Mouse (Mus musculus) MEL (cell line): ENCODE measurements around the gene Otos.

Experiments
- CTCF ChIP-seq, 3 experiments: IDR thresholded peaks in 2 of 3; conservative IDR thresholded peaks in 1 of 3; 2 replicates each; pipeline ENCODE4 v1.5.1; 2011 to 2012; ENCODE audit warnings: low read length in 3 of 3, low read depth in 2 of 3, mild to moderate bottlenecking in 2 of 3, improper control_type of control experiment in 1 of 3, inconsistent platforms in 1 of 3, mixed read lengths in 1 of 3, moderate library complexity in 1 of 3; ENCODE audit not compliant: control insufficient read depth in 1 of 3, insufficient read depth in 1 of 3, poor library complexity in 1 of 3, severe bottlenecking in 1 of 3
- ETS1 ChIP-seq: IDR thresholded peaks from 2 replicates; pipeline ENCODE4 v1.6.1; 2012; ENCODE audit warnings: low read depth, mild to moderate bottlenecking, inconsistent platforms, low read length, improper control_type of control experiment, moderate library complexity
- RAD21 ChIP-seq: IDR thresholded peaks from 2 replicates; pipeline ENCODE4 v1.6.1; 2011; ENCODE audit warnings: mild to moderate bottlenecking, low read depth, low read length, improper control_type of control experiment
- USF1 ChIP-seq: IDR thresholded peaks from 2 replicates; pipeline ENCODE4 v1.6.1; 2014; ENCODE audit warnings: low read depth, mild to moderate bottlenecking, inconsistent platforms, low read length, improper control_type of control experiment, moderate library complexity
- ZMIZ1 ChIP-seq: IDR thresholded peaks from 2 replicates; pipeline ENCODE4 v1.6.1; 2012; ENCODE audit warnings: low read depth, mild to moderate bottlenecking, inconsistent platforms, low read length, improper control_type of control experiment, moderate library complexity

GRCm38 (mm10) chr1:92648197-92648596, 444 bp downstream of the Otos start:
- TF ChIP-seq USF1 (peak; percentile 92), CTCF (IDR thresholded peaks at IDR 0.05 in 2 of 3, conservative IDR thresholded peaks at IDR 0.05 in 1 of 3; ENCODE audit: control insufficient read depth in 1 of 3, insufficient read depth in 1 of 3, low read depth in 2 of 3, low read length in 3 of 3, poor library complexity in 1 of 3, severe bottlenecking in 1 of 3) (no peak), RAD21 (no peak), ETS1 (no peak), ZMIZ1 (no peak; the same call in none of the 2 replicates)
